Mouse (Mus musculus) kidney, adult 2 months (tissue): Measurements from ENCODE around the gene Msn. TPM values are rescaled to one million over a fixed set of nuclear protein-coding genes. Genes with fewer than 3 reads are reported as not detected.

Experiments used
- DNase-seq: peaks from one replicate; pipeline ENCODE4 v3.0.0; 2021
- H3K27ac ChIP-seq: fragments of 200-500 bp; 2 replicates; pipeline ENCODE4 v1.5.1; 2012; ENCODE audit warnings: low read depth, low read length, control low read depth, inconsistent platforms; ENCODE audit not compliant: insufficient read depth
- H3K27me3 ChIP-seq: fragments of 200-500 bp; replicated peaks from 2 replicates; pipeline ENCODE4 v1.6.1; 2012; ENCODE audit warnings: mild to moderate bottlenecking, moderate library complexity, low read length, inconsistent platforms; ENCODE audit not compliant: control insufficient read depth, insufficient read depth
- H3K36me3 ChIP-seq: fragments of 200-500 bp; 2 replicates; pipeline ENCODE4 v1.6.1; 2012; ENCODE audit warnings: mild to moderate bottlenecking, moderate library complexity, low read length, inconsistent platforms; ENCODE audit not compliant: control insufficient read depth, insufficient read depth
- H3K4me1 ChIP-seq: fragments of 200-500 bp; 2 replicates; pipeline ENCODE4 v1.6.1; 2011; ENCODE audit warnings: low read length; ENCODE audit not compliant: control insufficient read depth, insufficient read depth
- H3K4me3 ChIP-seq: fragments of 200-500 bp; 2 replicates; pipeline ENCODE4 v1.5.1; 2011; ENCODE audit warnings: mild to moderate bottlenecking, low read depth, low read length, control low read depth; ENCODE audit not compliant: insufficient read depth
- CTCF ChIP-seq: fragments of 200-500 bp; conservative IDR thresholded peaks from 2 replicates; pipeline ENCODE4 v1.5.1; 2011; ENCODE audit warnings: low read depth, mild to moderate bottlenecking, control low read depth, low read length, moderate library complexity, mixed read lengths; ENCODE audit not compliant: insufficient read depth, insufficient read length
- POLR2A ChIP-seq: fragments of 200-500 bp; IDR thresholded peaks from one replicate; pipeline ENCODE4 v1.6.1; 2011; ENCODE audit warnings: low read depth, low read length, control low read depth
- WGBS: fragments of 180-500 bp; shearing (Covaris S2); methylation state at CpG from one replicate; pipeline ENCODE4 v1.1.7; 2018; 5-methylcytosine and 5-hydroxymethylcytosine counted together
- polyA plus RNA-seq: library from polyadenylated mRNA; depleted of rRNA; stranded (reverse); fragments of >200 nt; gene quantifications from 2 replicates; pipeline ENCODE4 v1.2.3, GENCODE M21; 2012

The Msn gene
- polyA plus RNA-seq, 1 experiment = 101 TPM

DNA sequence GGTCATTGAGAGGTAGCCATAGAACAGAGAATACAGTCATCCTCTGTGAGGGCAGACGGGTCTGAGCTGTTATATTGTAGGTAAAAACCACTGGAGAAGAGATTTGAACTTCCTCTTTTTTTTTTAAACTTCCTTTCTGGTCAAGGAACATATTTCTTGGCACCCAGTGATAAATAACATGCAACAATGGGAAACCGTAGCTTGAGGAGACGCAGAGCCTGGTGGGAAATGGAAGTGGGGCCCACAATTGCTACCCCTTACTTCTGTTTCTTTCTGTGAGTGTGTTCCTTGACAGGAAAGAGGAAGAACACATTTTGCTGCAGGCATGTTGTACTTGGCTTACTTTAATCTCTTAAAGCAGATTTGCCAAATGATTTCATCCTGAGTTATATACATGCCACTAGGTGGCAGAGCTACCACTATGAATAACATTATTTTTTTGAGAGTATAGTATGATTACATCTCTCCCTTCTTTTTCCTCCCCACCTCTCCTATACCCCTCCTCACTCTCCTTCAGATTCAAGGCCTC is 49.2 kb downstream of the Msn start:
- Histone ChIP-seq H3K4me3 (no peak overlapping the region), H3K4me1 (no peaks in the 10 kb centered on the region; the same call in 1 of the 2 replicates), H3K27me3 (no peaks in the 10 kb centered on the region), H3K36me3 (no peaks in the 10 kb centered on the region), H3K27ac (peak overlapping the region; percentile 31; the same call in 1 of the 2 replicates)
- WGBS = 69% methylated on average over 3 of the region's 3 CpGs
- no peak for TF ChIP-seq POLR2A
- no peak for TF ChIP-seq CTCF
- DNase-seq = peak; percentile 25

GRCm38 (mm10) chrX:96148217-96148616 is 52.4 kb downstream of the Msn start:
- no peak overlapping the region for H3K27ac ChIP-seq
- H3K4me3 ChIP-seq = no peak overlapping the region
- H3K27me3 ChIP-seq = no peaks in the 10 kb centered on the region
- H3K36me3 ChIP-seq = peaks cover 3% of the 10 kb centered on the region; the same call in 1 of the 2 replicates
- TF ChIP-seq CTCF (no peak), POLR2A (no peak)
- no peak for DNase-seq
- no peaks in the 10 kb centered on the region; the same call in 1 of the 2 replicates for H3K4me1 ChIP-seq
- 67% methylated on average over 2 of the region's 2 CpGs for WGBS

- TF ChIP-seq CTCF = no peak
- TF ChIP-seq POLR2A = no peak
- H3K36me3 ChIP-seq = peaks cover 3% of the 10 kb centered on the region; the same call in 1 of the 2 replicates
- H3K4me3 ChIP-seq = no peak overlapping the region
- no peak overlapping the region for H3K27ac ChIP-seq
- 81% methylated on average over 3 of the region's 3 CpGs for WGBS
- H3K4me1 ChIP-seq = no peaks in the 10 kb centered on the region
- no peaks in the 10 kb centered on the region for H3K27me3 ChIP-seq
- DNase-seq = no peak
These were observed 57.5 kb downstream of the Msn start for GRCm38 (mm10) chrX:96153362-96153761.

GRCm38 (mm10) chrX:96157936-96158335 is 62.1 kb downstream of the Msn start:
- Histone ChIP-seq H3K27ac (no peak overlapping the region), H3K36me3 (no peaks in the 10 kb centered on the region), H3K4me1 (no peaks in the 10 kb centered on the region), H3K4me3 (no peak overlapping the region), H3K27me3 (no peaks in the 10 kb centered on the region)
- 90% methylated on average over 3 of the region's 3 CpGs for WGBS
- TF ChIP-seq CTCF (no peak), POLR2A (no peak)
- DNase-seq = no peak

DNA sequence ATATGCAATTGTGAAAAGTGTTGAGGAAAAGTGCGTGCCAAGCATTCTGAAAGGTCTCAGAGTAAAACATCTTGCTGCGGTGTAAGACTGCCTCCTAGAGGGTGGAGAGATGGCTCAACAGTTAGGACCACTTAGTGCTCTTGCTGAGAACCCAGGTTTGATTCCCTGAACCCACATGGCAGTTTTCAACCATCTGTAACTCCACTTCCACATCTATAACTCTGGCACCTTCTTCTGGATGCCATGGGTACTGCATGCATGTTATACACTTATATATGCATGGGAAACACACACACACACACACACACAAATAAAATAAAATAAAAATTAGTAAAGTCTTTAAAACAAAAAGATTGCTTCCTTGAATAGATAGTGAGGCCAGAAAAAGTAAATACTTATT is 66.7 kb downstream of the Msn start:
- H3K27me3 ChIP-seq = no peaks in the 10 kb centered on the region
- H3K36me3 ChIP-seq = peaks cover 4% of the 10 kb centered on the region; the same call in 1 of the 2 replicates
- TF ChIP-seq POLR2A = no peak
- peak; percentile 20; the same call in 1 of the 2 replicates for TF ChIP-seq CTCF
- H3K4me3 ChIP-seq = no peak overlapping the region
- no peak overlapping the region for H3K27ac ChIP-seq
- peak; percentile 34 for DNase-seq
- no peaks in the 10 kb centered on the region for H3K4me1 ChIP-seq
- 83% methylated on average over 2 of the region's 2 CpGs for WGBS

DNA sequence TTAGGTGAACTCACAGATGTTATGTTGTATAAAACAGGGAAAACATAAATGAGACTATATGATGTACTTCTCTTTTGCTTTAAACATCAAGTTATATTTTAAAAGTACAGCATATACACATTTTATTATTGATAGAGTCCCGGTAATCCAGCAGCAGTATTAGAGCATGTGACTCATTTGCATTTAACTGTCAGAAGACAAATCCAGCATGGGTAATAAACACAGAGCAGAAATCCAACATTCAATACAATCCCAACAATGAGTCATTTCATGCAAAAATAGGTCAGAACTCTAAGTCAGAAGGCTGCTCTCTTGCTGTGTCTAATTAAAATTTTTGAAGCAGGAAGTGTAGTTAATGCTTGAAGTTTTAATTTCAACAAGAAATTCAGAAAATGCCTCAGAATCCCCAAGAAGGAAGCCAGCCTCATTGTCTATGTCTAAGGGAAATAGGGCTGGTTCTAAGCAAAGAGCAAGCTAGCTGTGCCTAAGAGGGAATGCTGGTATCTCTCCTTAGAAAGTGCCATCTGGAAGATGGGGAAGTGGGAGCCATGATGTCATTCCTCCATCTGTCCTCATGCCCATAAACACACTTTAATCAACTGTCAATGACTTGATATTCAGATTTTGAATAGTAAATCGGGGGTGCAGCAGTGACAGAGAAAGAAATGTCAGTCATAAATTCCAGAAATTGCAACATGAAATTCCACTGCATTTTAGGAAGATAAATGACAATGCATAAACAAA is 76.0 kb downstream of the Msn start:
- H3K36me3 ChIP-seq = no peaks in the 10 kb centered on the region
- DNase-seq = no peak
- TF ChIP-seq CTCF (no peak), POLR2A (no peak)
- H3K4me3 ChIP-seq = no peak overlapping the region
- H3K27me3 ChIP-seq = no peaks in the 10 kb centered on the region
- no peaks in the 10 kb centered on the region for H3K4me1 ChIP-seq
- no peak overlapping the region for H3K27ac ChIP-seq
- WGBS = 88% methylated on average over 2 of the region's 2 CpGs

- Histone ChIP-seq H3K27ac (no peak overlapping the region), H3K27me3 (no peaks in the 10 kb centered on the region), H3K36me3 (no peaks in the 10 kb centered on the region), H3K4me3 (no peak overlapping the region), H3K4me1 (no peaks in the 10 kb centered on the region)
- peak; percentile 46 for TF ChIP-seq CTCF
- TF ChIP-seq POLR2A = no peak
- 0% methylated on average over 1 of the region's 1 CpGs for WGBS
- peak; percentile 34 for DNase-seq
These were observed 82.6 kb downstream of the Msn start for GRCm38 (mm10) chrX:96178437-96178836.
